Mouse (Mus musculus): ENCODE measurements around the gene Pdgfb. TPM values are rescaled to one million over a fixed set of nuclear protein-coding genes. Genes with fewer than 3 reads are reported as not detected.

Pdgfb gene
- polyA plus RNA-seq, 1 experiment from 2014 or later: 8.0 TPM

- Histone ChIP-seq H3K27me3 (replicated peaks; ENCODE audit: control insufficient read depth, insufficient read depth, low read length) (no peaks in the 10 kb centered on the region), H3K4me2 (ENCODE audit: low read length) (no peak overlapping the region), H3K4me3 (ENCODE audit: low read length) (no peak overlapping the region), H3K36me3 (ENCODE audit: control insufficient read depth, insufficient read depth, low read length) (no peaks in the 10 kb centered on the region), H3K27ac (ENCODE audit: low read depth, low read length) (no peak overlapping the region), H3K9ac (ENCODE audit: low read depth, low read length) (no peak overlapping the region), H3K9me3 (ENCODE audit: control insufficient read depth, low read length) (no peaks in the 10 kb centered on the region), H3K4me1 (ENCODE audit: control insufficient read depth, insufficient read depth, low read depth, low read length) (no peaks in the 10 kb centered on the region)
- 52% methylated on average over 8 of the region's 8 CpGs for WGBS
- ATAC-seq: no peak
These were observed 38.7 kb upstream of the Pdgfb start for GRCm38 (mm10) chr15:80053381-80054033.

- H3K27me3 ChIP-seq (replicated peaks; ENCODE audit: control insufficient read depth, insufficient read depth, low read length): no peaks in the 10 kb centered on the region
- H3K36me3 ChIP-seq (ENCODE audit: control insufficient read depth, insufficient read depth, low read length): no peaks in the 10 kb centered on the region
- H3K4me3 ChIP-seq (ENCODE audit: low read length): no peak overlapping the region
- no peak overlapping the region for H3K4me2 ChIP-seq (ENCODE audit: low read length)
- WGBS: 81% methylated on average over 9 of the region's 9 CpGs
- no peak overlapping the region for H3K9ac ChIP-seq (ENCODE audit: low read depth, low read length)
- H3K4me1 ChIP-seq (ENCODE audit: control insufficient read depth, insufficient read depth, low read depth, low read length): no peaks in the 10 kb centered on the region
- H3K27ac ChIP-seq (ENCODE audit: low read depth, low read length): no peak overlapping the region
- H3K9me3 ChIP-seq (ENCODE audit: control insufficient read depth, low read length): no peaks in the 10 kb centered on the region
- no peak for ATAC-seq
These were observed 37.0 kb upstream of the Pdgfb start for GRCm38 (mm10) chr15:80051782-80052181.

- Histone ChIP-seq H3K27ac (ENCODE audit: low read depth, low read length) (no peak overlapping the region), H3K4me1 (ENCODE audit: control insufficient read depth, insufficient read depth, low read depth, low read length) (no peaks in the 10 kb centered on the region), H3K9me3 (ENCODE audit: control insufficient read depth, low read length) (no peaks in the 10 kb centered on the region), H3K4me2 (ENCODE audit: low read length) (no peak overlapping the region), H3K36me3 (ENCODE audit: control insufficient read depth, insufficient read depth, low read length) (no peaks in the 10 kb centered on the region), H3K27me3 (replicated peaks; ENCODE audit: control insufficient read depth, insufficient read depth, low read length) (no peaks in the 10 kb centered on the region), H3K9ac (ENCODE audit: low read depth, low read length) (no peak overlapping the region), H3K4me3 (ENCODE audit: low read length) (no peak overlapping the region)
- no peak for ATAC-seq
- 79% methylated on average over 19 of the region's 19 CpGs for WGBS
These were observed 36.5 kb upstream of the Pdgfb start for GRCm38 (mm10) chr15:80051092-80051761.

GRCm38 (mm10) chr15:80050093-80050492, 35.3 kb upstream of the Pdgfb start:
- WGBS: 66% methylated on average over 4 of the region's 4 CpGs

GRCm38 (mm10) chr15:80047973-80048372, 33.2 kb upstream of the Pdgfb start:
- no peak overlapping the region for H3K27ac ChIP-seq (ENCODE audit: low read depth, low read length)
- no peak overlapping the region for H3K4me2 ChIP-seq (ENCODE audit: low read length)
- H3K9me3 ChIP-seq (ENCODE audit: control insufficient read depth, low read length): peaks cover 4% of the 10 kb centered on the region; the same call in 1 of the 2 replicates
- no peaks in the 10 kb centered on the region for H3K4me1 ChIP-seq (ENCODE audit: control insufficient read depth, insufficient read depth, low read depth, low read length)
- no peak for ATAC-seq
- no peaks in the 10 kb centered on the region for H3K36me3 ChIP-seq (ENCODE audit: control insufficient read depth, insufficient read depth, low read length)
- 71% methylated on average over 5 of the region's 5 CpGs for WGBS
- H3K4me3 ChIP-seq (ENCODE audit: low read length): no peak overlapping the region
- no peak overlapping the region for H3K9ac ChIP-seq (ENCODE audit: low read depth, low read length)
- no peaks in the 10 kb centered on the region for H3K27me3 ChIP-seq (replicated peaks; ENCODE audit: control insufficient read depth, insufficient read depth, low read length)

More at GRCm38 (mm10) chr15:80050093-80050492, 35.3 kb upstream of the Pdgfb start:
- ATAC-seq: no peak
- Histone ChIP-seq H3K36me3 (ENCODE audit: control insufficient read depth, insufficient read depth, low read length) (no peaks in the 10 kb centered on the region), H3K9me3 (ENCODE audit: control insufficient read depth, low read length) (peaks cover 4% of the 10 kb centered on the region; the same call in 1 of the 2 replicates), H3K9ac (ENCODE audit: low read depth, low read length) (no peak overlapping the region), H3K4me2 (ENCODE audit: low read length) (no peak overlapping the region), H3K27me3 (replicated peaks; ENCODE audit: control insufficient read depth, insufficient read depth, low read length) (no peaks in the 10 kb centered on the region), H3K4me1 (ENCODE audit: control insufficient read depth, insufficient read depth, low read depth, low read length) (no peaks in the 10 kb centered on the region), H3K4me3 (ENCODE audit: low read length) (no peak overlapping the region), H3K27ac (ENCODE audit: low read depth, low read length) (no peak overlapping the region)

GRCm38 (mm10) chr15:80047242-80047641, 32.5 kb upstream of the Pdgfb start:
- H3K36me3 ChIP-seq (ENCODE audit: control insufficient read depth, insufficient read depth, low read length): no peaks in the 10 kb centered on the region
- H3K9ac ChIP-seq (ENCODE audit: low read depth, low read length): no peak overlapping the region
- no peak overlapping the region for H3K4me2 ChIP-seq (ENCODE audit: low read length)
- H3K9me3 ChIP-seq (ENCODE audit: control insufficient read depth, low read length): peaks cover 4% of the 10 kb centered on the region; the same call in 1 of the 2 replicates
- ATAC-seq: no peak
- no peaks in the 10 kb centered on the region for H3K4me1 ChIP-seq (ENCODE audit: control insufficient read depth, insufficient read depth, low read depth, low read length)
- H3K27me3 ChIP-seq (replicated peaks; ENCODE audit: control insufficient read depth, insufficient read depth, low read length): no peaks in the 10 kb centered on the region
- WGBS: 85% methylated on average over 2 of the region's 2 CpGs
- H3K4me3 ChIP-seq (ENCODE audit: low read length): no peak overlapping the region
- no peak overlapping the region for H3K27ac ChIP-seq (ENCODE audit: low read depth, low read length)

GRCm38 (mm10) chr15:80045749-80046148, 31.0 kb upstream of the Pdgfb start:
- no peaks in the 10 kb centered on the region for H3K36me3 ChIP-seq (ENCODE audit: control insufficient read depth, insufficient read depth, low read length)
- 96% methylated on average over 2 of the region's 2 CpGs for WGBS
- H3K9me3 ChIP-seq (ENCODE audit: control insufficient read depth, low read length): peaks cover 4% of the 10 kb centered on the region; the same call in 1 of the 2 replicates
- H3K27ac ChIP-seq (ENCODE audit: low read depth, low read length): no peak overlapping the region
- H3K4me3 ChIP-seq (ENCODE audit: low read length): no peak overlapping the region
- no peak overlapping the region for H3K4me2 ChIP-seq (ENCODE audit: low read length)
- no peak overlapping the region for H3K9ac ChIP-seq (ENCODE audit: low read depth, low read length)
- no peaks in the 10 kb centered on the region for H3K4me1 ChIP-seq (ENCODE audit: control insufficient read depth, insufficient read depth, low read depth, low read length)
- no peaks in the 10 kb centered on the region for H3K27me3 ChIP-seq (replicated peaks; ENCODE audit: control insufficient read depth, insufficient read depth, low read length)
- ATAC-seq: no peak

GRCm38 (mm10) chr15:80044249-80044648, 29.5 kb upstream of the Pdgfb start:
- no peaks in the 10 kb centered on the region for H3K36me3 ChIP-seq (ENCODE audit: control insufficient read depth, insufficient read depth, low read length)
- no peak overlapping the region for H3K27ac ChIP-seq (ENCODE audit: low read depth, low read length)
- H3K4me1 ChIP-seq (ENCODE audit: control insufficient read depth, insufficient read depth, low read depth, low read length): no peaks in the 10 kb centered on the region
- H3K27me3 ChIP-seq (replicated peaks; ENCODE audit: control insufficient read depth, insufficient read depth, low read length): no peaks in the 10 kb centered on the region
- no peak for ATAC-seq
- H3K4me3 ChIP-seq (ENCODE audit: low read length): no peak overlapping the region
- peaks cover 4% of the 10 kb centered on the region; the same call in 1 of the 2 replicates for H3K9me3 ChIP-seq (ENCODE audit: control insufficient read depth, low read length)
- no peak overlapping the region for H3K4me2 ChIP-seq (ENCODE audit: low read length)
- 92% methylated on average over 10 of the region's 10 CpGs for WGBS
- H3K9ac ChIP-seq (ENCODE audit: low read depth, low read length): no peak overlapping the region

- Histone ChIP-seq H3K36me3 (ENCODE audit: control insufficient read depth, insufficient read depth, low read length) (no peaks in the 10 kb centered on the region), H3K27ac (ENCODE audit: low read depth, low read length) (no peak overlapping the region), H3K4me3 (ENCODE audit: low read length) (no peak overlapping the region), H3K9me3 (ENCODE audit: control insufficient read depth, low read length) (peaks cover 4% of the 10 kb centered on the region; the same call in 1 of the 2 replicates), H3K4me1 (ENCODE audit: control insufficient read depth, insufficient read depth, low read depth, low read length) (no peaks in the 10 kb centered on the region), H3K27me3 (replicated peaks; ENCODE audit: control insufficient read depth, insufficient read depth, low read length) (no peaks in the 10 kb centered on the region), H3K4me2 (ENCODE audit: low read length) (no peak overlapping the region), H3K9ac (ENCODE audit: low read depth, low read length) (no peak overlapping the region)
- ATAC-seq: no peak
- WGBS: 80% methylated on average over 4 of the region's 4 CpGs
These were observed 27.4 kb upstream of the Pdgfb start for GRCm38 (mm10) chr15:80042152-80042551.
